Mouse (Mus musculus): ENCODE data around the gene D1Ertd622e. TPM values are rescaled to one million over a fixed set of nuclear protein-coding genes. Genes with fewer than 3 reads are reported as not detected.

D1Ertd622e gene
- polyA plus RNA-seq, 1 experiment: 6.1 TPM

- Histone ChIP-seq H3K4me3 (no peak overlapping the region), H3K79me2 (ENCODE audit: control insufficient read depth, insufficient read depth) (no peaks in the 10 kb centered on the region), H3K27me3 (ENCODE audit: control insufficient read depth, insufficient read depth, insufficient read length) (no peaks in the 10 kb centered on the region), H3ac (ENCODE audit: control insufficient read depth, insufficient read length) (no peak overlapping the region), H3K36me3 (ENCODE audit: control insufficient read depth, insufficient read depth) (no peaks in the 10 kb centered on the region), H3K4me2 (ENCODE audit: low read depth) (no peak overlapping the region)
- TF ChIP-seq MAX (IDR thresholded peaks at IDR 0.05; ENCODE audit: low read depth): no peak
- no peak for TF ChIP-seq USF1 (IDR thresholded peaks at IDR 0.05; ENCODE audit: low read depth)
- TF ChIP-seq MYOD1 (IDR thresholded peaks at IDR 0.05; ENCODE audit: control insufficient read depth in 1 of 3, insufficient read length in 2 of 3, low read depth in 2 of 3): no peak
- TF ChIP-seq MYOG (IDR thresholded peaks at IDR 0.05; ENCODE audit: control insufficient read depth in 1 of 3, insufficient read depth in 1 of 3, insufficient read length in 2 of 3, low read depth in 2 of 3): no peak
- no peak for TF ChIP-seq REST (IDR thresholded peaks at IDR 0.05; ENCODE audit: insufficient read depth, insufficient read length)
- no peak for TF ChIP-seq E2F4 (IDR thresholded peaks at IDR 0.05; ENCODE audit: insufficient read depth)
- TF ChIP-seq POLR2A (IDR thresholded peaks at IDR 0.05; ENCODE audit: insufficient read length, low read depth): no peak
- no peak for TF ChIP-seq POLR2AphosphoS2 (IDR thresholded peaks at IDR 0.05; ENCODE audit: insufficient read length, low read depth)
- TF ChIP-seq SRF (IDR thresholded peaks at IDR 0.05; ENCODE audit: control insufficient read depth, insufficient read length, low read depth): no peak
- TF ChIP-seq TCF12 (IDR thresholded peaks at IDR 0.05; ENCODE audit: insufficient read depth, poor library complexity, severe bottlenecking): no peak
- TF ChIP-seq TCF3 (IDR thresholded peaks at IDR 0.05; ENCODE audit: insufficient read length, low read depth): no peak
- TF ChIP-seq CEBPB (IDR thresholded peaks at IDR 0.05; ENCODE audit: insufficient read depth, poor library complexity, severe bottlenecking): no peak
These were observed 97.2 kb downstream of the D1Ertd622e start for GRCm38 (mm10) chr1:97564641-97565040.

GRCm38 (mm10) chr1:97562867-97563266, 99.0 kb downstream of the D1Ertd622e start:
- TF ChIP-seq CEBPB (IDR thresholded peaks at IDR 0.05; ENCODE audit: insufficient read depth, poor library complexity, severe bottlenecking) (no peak), POLR2AphosphoS2 (IDR thresholded peaks at IDR 0.05; ENCODE audit: insufficient read length, low read depth) (no peak), MYOD1 (IDR thresholded peaks at IDR 0.05; ENCODE audit: control insufficient read depth in 1 of 3, insufficient read length in 2 of 3, low read depth in 2 of 3) (no peak), TCF12 (IDR thresholded peaks at IDR 0.05; ENCODE audit: insufficient read depth, poor library complexity, severe bottlenecking) (no peak), REST (IDR thresholded peaks at IDR 0.05; ENCODE audit: insufficient read depth, insufficient read length) (no peak), USF1 (IDR thresholded peaks at IDR 0.05; ENCODE audit: low read depth) (no peak), POLR2A (IDR thresholded peaks at IDR 0.05; ENCODE audit: insufficient read length, low read depth) (no peak)
- Histone ChIP-seq H3K27me3 (ENCODE audit: control insufficient read depth, insufficient read depth, insufficient read length) (no peaks in the 10 kb centered on the region), H3K79me2 (ENCODE audit: control insufficient read depth, insufficient read depth) (no peaks in the 10 kb centered on the region), H3K36me3 (ENCODE audit: control insufficient read depth, insufficient read depth) (no peaks in the 10 kb centered on the region), H3ac (ENCODE audit: control insufficient read depth, insufficient read length) (no peak overlapping the region), H3K4me2 (ENCODE audit: low read depth) (no peak overlapping the region), H3K4me3 (no peak overlapping the region)

Other genes with a start within 250 kb of the D1Ertd622e start
- 4.0 TPM for gene Gin1, start 108.1 kb upstream of the D1Ertd622e start, polyA plus RNA-seq (2012; fragmentation: generic; extraction: Trizol)
- gene Ppip5k2, start 108.3 kb upstream of the D1Ertd622e start, polyA plus RNA-seq (2012; fragmentation: generic; extraction: Trizol): 3.7 TPM